Mouse (Mus musculus) forebrain, postnatal 0 days (tissue): Measurements from ENCODE around the gene Eif4g1. TPM values are rescaled to one million over a fixed set of nuclear protein-coding genes. Genes with fewer than 3 reads are reported as not detected.

ENCODE experiments used
- ATAC-seq: fragments of 200-750 bp; cut with Nextera tagmentation; 2 replicates; pipeline ENCODE4 v1.8.0; 2017; ENCODE audit warnings: mild to moderate bottlenecking, moderate library complexity
- DNase-seq: peaks from one replicate; pipeline ENCODE4 v3.0.0-alpha.2; 2015
- H3K27ac ChIP-seq: fragments of 300-500 bp; sonication (generic); 2 replicates; pipeline ENCODE4 v1.5.1; 2014; ENCODE audit warnings: low read depth, mild to moderate bottlenecking, antibody characterized with exemption, low read length, moderate library complexity, mixed read lengths
- H3K27me3 ChIP-seq: fragments of 300-500 bp; sonication (generic); 2 replicates; pipeline ENCODE4 v1.6.1; 2014; ENCODE audit warnings: mild to moderate bottlenecking, low read length, mixed read lengths; ENCODE audit not compliant: insufficient read depth
- H3K36me3 ChIP-seq: fragments of 300-500 bp; sonication (generic); 2 replicates; pipeline ENCODE4 v1.6.1; 2014; ENCODE audit warnings: mild to moderate bottlenecking, moderate library complexity; ENCODE audit not compliant: insufficient read depth
- H3K4me1 ChIP-seq: fragments of 300-500 bp; sonication (generic); 2 replicates; pipeline ENCODE4 v1.6.1; 2014; ENCODE audit warnings: antibody characterized with exemption; ENCODE audit not compliant: insufficient read depth
- H3K4me2 ChIP-seq: fragments of 300-500 bp; sonication (generic); 2 replicates; pipeline ENCODE4 v1.6.1; 2014; ENCODE audit warnings: low read depth, mild to moderate bottlenecking, moderate library complexity
- H3K4me3 ChIP-seq: fragments of 300-500 bp; sonication (generic); 2 replicates; pipeline ENCODE4 v1.5.1; 2014; ENCODE audit warnings: low read depth, low read length, mixed read lengths
- H3K9ac ChIP-seq: fragments of 300-500 bp; sonication (generic); 2 replicates; pipeline ENCODE4 v1.6.1; 2014; ENCODE audit warnings: mild to moderate bottlenecking
- H3K9me3 ChIP-seq: fragments of 300-500 bp; sonication (generic); 2 replicates; pipeline ENCODE4 v1.6.1; 2016; ENCODE audit warnings: low read length
- CTCF ChIP-seq: sonication (generic); IDR thresholded peaks from 2 replicates; pipeline ENCODE4 v1.5.1; 2016; ENCODE audit warnings: antibody characterized with exemption, control low read depth, low read depth
- WGBS: fragments of 180-500 bp; shearing (Covaris S2); extraction: QIAGEN DNeasy Blood & Tissue Kit; methylation state at CpG from one replicate; pipeline ENCODE4 v1.1.7; 2014; 5-methylcytosine and 5-hydroxymethylcytosine counted together
- polyA plus RNA-seq: library from polyadenylated mRNA; unstranded; fragments of >200 nt; fragmentation: Nextera tagmentation; extraction: Ambion mirVana; gene quantifications from 2 replicates; pipeline ENCODE4 v1.2.1, GENCODE M21; 2015
- total RNA-seq: library from RNA; depleted of rRNA; stranded (reverse); fragments of >200 nt; gene quantifications from 2 replicates; pipeline ENCODE4 v1.2.3, GENCODE M21; 2014; rRNA removed

Eif4g1 gene
- total and polyA plus RNA-seq, 2 experiments from 2014 or later, result 111 to 282 TPM

GRCm38 (mm10) chr16:20733731-20734730 is 65.9 kb downstream of the Eif4g1 start, which contains the start of gene Thpo:
Thpo (minus strand) TSS chr16:20734511.
- Histone ChIP-seq H3K4me2 (peak within 1 kb of the TSS; percentile 85), H3K9ac (peak within 1 kb of the TSS; percentile 86), H3K4me3 (peak within 1 kb of the TSS; percentile 80), H3K27ac (no peak within 1 kb of the TSS), H3K9me3 (no peaks in the 10 kb centered on the region), H3K36me3 (0 out of 2 replicates have a peak, but pooled peaks cover 2% of the 10 kb centered on the region), H3K27me3 (peaks cover 10% of the 10 kb centered on the region), H3K4me1 (0 out of 2 replicates have a peak, but pooled peaks cover 4% of the 10 kb centered on the region)
- peak; percentile 30; the same call in 1 of the 2 replicates for TF ChIP-seq CTCF
- no peak for ATAC-seq
- peak; percentile 17 for DNase-seq
- 4% methylated on average over 45 of the region's 45 CpGs for WGBS

- Histone ChIP-seq H3K27ac (no peak overlapping the region), H3K4me3 (no peak overlapping the region), H3K4me2 (no peak overlapping the region), H3K36me3 (0 out of 2 replicates have a peak, but pooled peaks cover 4% of the 10 kb centered on the region), H3K9ac (no peak overlapping the region), H3K9me3 (no peaks in the 10 kb centered on the region), H3K4me1 (0 out of 2 replicates have a peak, but pooled peaks cover 4% of the 10 kb centered on the region), H3K27me3 (peaks cover 10% of the 10 kb centered on the region)
- ATAC-seq (no peak), DNase-seq (no peak)
- no peak for TF ChIP-seq CTCF
- 78% methylated on average over 5 of the region's 5 CpGs for WGBS
These were observed 67.5 kb downstream of the Eif4g1 start for GRCm38 (mm10) chr16:20735651-20736050.

GRCm38 (mm10) chr16:20736168-20736567 is 68.1 kb downstream of the Eif4g1 start:
- Histone ChIP-seq H3K27me3 (peaks cover 10% of the 10 kb centered on the region), H3K36me3 (peaks cover 4% of the 10 kb centered on the region; the same call in 1 of the 2 replicates), H3K9ac (no peak overlapping the region), H3K4me1 (0 out of 2 replicates have a peak, but pooled peaks cover 4% of the 10 kb centered on the region), H3K4me3 (no peak overlapping the region), H3K4me2 (no peak overlapping the region), H3K9me3 (no peaks in the 10 kb centered on the region), H3K27ac (no peak overlapping the region)
- DNase-seq, result no peak
- TF ChIP-seq CTCF, result no peak
- ATAC-seq, result no peak
- WGBS, result 86% methylated on average over 7 of the region's 7 CpGs

GRCm38 (mm10) chr16:20736823-20737222 is 68.7 kb downstream of the Eif4g1 start:
- Histone ChIP-seq H3K4me3 (no peak overlapping the region), H3K4me1 (0 out of 2 replicates have a peak, but pooled peaks cover 4% of the 10 kb centered on the region), H3K9me3 (no peaks in the 10 kb centered on the region), H3K36me3 (peaks cover 4% of the 10 kb centered on the region; the same call in 1 of the 2 replicates), H3K9ac (no peak overlapping the region), H3K27ac (no peak overlapping the region), H3K4me2 (no peak overlapping the region), H3K27me3 (peaks cover 10% of the 10 kb centered on the region)
- 91% methylated on average over 5 of the region's 5 CpGs for WGBS
- no peak for DNase-seq
- ATAC-seq, result no peak
- TF ChIP-seq CTCF, result no peak

- H3K27me3 ChIP-seq, result peaks cover 5% of the 10 kb centered on the region; the same call in 1 of the 2 replicates
- no peak overlapping the region for H3K4me3 ChIP-seq
- H3K9me3 ChIP-seq, result no peaks in the 10 kb centered on the region
- no peak for TF ChIP-seq CTCF
- H3K9ac ChIP-seq, result no peak overlapping the region
- H3K4me1 ChIP-seq, result no peaks in the 10 kb centered on the region
- no peak overlapping the region for H3K27ac ChIP-seq
- H3K4me2 ChIP-seq, result no peak overlapping the region
- WGBS, result 93% methylated on average over 9 of the region's 9 CpGs
- no peak for DNase-seq
- no peak for ATAC-seq
- H3K36me3 ChIP-seq, result peaks cover 4% of the 10 kb centered on the region; the same call in 1 of the 2 replicates
These were observed 71.7 kb downstream of the Eif4g1 start for GRCm38 (mm10) chr16:20739845-20740244.

Other genes with a start within 250 kb of the Eif4g1 start
- 74.3 and 79.8 TPM in 2 replicates for gene Abcc5, start 241.9 kb upstream of the Eif4g1 start, total RNA-seq
- gene Abcc5, start 241.9 kb upstream of the Eif4g1 start, polyA plus RNA-seq, result 58.7 and 71.6 TPM in 2 replicates
- gene Eif2b5, start 169.5 kb upstream of the Eif4g1 start, total RNA-seq, result 91.3 and 102 TPM in 2 replicates
- 70.8 and 77.6 TPM in 2 replicates for gene Eif2b5, start 169.5 kb upstream of the Eif4g1 start, polyA plus RNA-seq
- 21.1 and 28.6 TPM in 2 replicates for gene Dvl3, start 151.3 kb upstream of the Eif4g1 start, total RNA-seq
- 23.9 and 25.8 TPM in 2 replicates for gene Dvl3, start 151.3 kb upstream of the Eif4g1 start, polyA plus RNA-seq
- 958 and 994 TPM in 2 replicates for gene Ap2m1, start 132.8 kb upstream of the Eif4g1 start, total RNA-seq
- 1,434 and 1,486 TPM in 2 replicates for gene Ap2m1, start 132.8 kb upstream of the Eif4g1 start, polyA plus RNA-seq
- 71.7 and 72.7 TPM in 2 replicates for gene Abcf3, start 119.7 kb upstream of the Eif4g1 start, total RNA-seq
- gene Abcf3, start 119.7 kb upstream of the Eif4g1 start, polyA plus RNA-seq, result 58.0 and 60.3 TPM in 2 replicates
- gene Vwa5b2, start 78.8 kb upstream of the Eif4g1 start, total RNA-seq, result 20.3 and 20.9 TPM in 2 replicates
- 5.9 and 8.7 TPM in 2 replicates for gene Vwa5b2, start 78.8 kb upstream of the Eif4g1 start, polyA plus RNA-seq
- 3.7 and 6.5 TPM in 2 replicates for gene Eef1akmt4, start 56.7 kb upstream of the Eif4g1 start, total RNA-seq
- gene Eef1akmt4, start 56.7 kb upstream of the Eif4g1 start, polyA plus RNA-seq, result 6.0 and 6.2 TPM in 2 replicates
- gene Gm49333, start 56.7 kb upstream of the Eif4g1 start, total RNA-seq, result not detected in 2 replicates
- not detected in 2 replicates for gene Gm49333, start 56.7 kb upstream of the Eif4g1 start, polyA plus RNA-seq
- gene Alg3, start 56.6 kb upstream of the Eif4g1 start, total RNA-seq, result 11.1 and 19.0 TPM in 2 replicates
- gene Alg3, start 56.6 kb upstream of the Eif4g1 start, polyA plus RNA-seq, result 29.2 and 30.3 TPM in 2 replicates
- 44.1 and 51.0 TPM in 2 replicates for gene Camk2n2, start 47.0 kb upstream of the Eif4g1 start, total RNA-seq
- gene Camk2n2, start 47.0 kb upstream of the Eif4g1 start, polyA plus RNA-seq, result 45.3 and 57.0 TPM in 2 replicates
- 17.8 and 22.4 TPM in 2 replicates for gene Ece2, start 38.5 kb upstream of the Eif4g1 start, total RNA-seq
- gene Ece2, start 38.5 kb upstream of the Eif4g1 start, polyA plus RNA-seq, result 6.1 and 8.7 TPM in 2 replicates
- gene Psmd2, start 16.7 kb upstream of the Eif4g1 start, total RNA-seq, result 237 and 242 TPM in 2 replicates
- gene Psmd2, start 16.7 kb upstream of the Eif4g1 start, polyA plus RNA-seq, result 287 and 331 TPM in 2 replicates
- gene Fam131a, start 24.9 kb downstream of the Eif4g1 start, total RNA-seq, result 169 and 200 TPM in 2 replicates
- 81.6 and 89.9 TPM in 2 replicates for gene Fam131a, start 24.9 kb downstream of the Eif4g1 start, polyA plus RNA-seq
- gene Polr2h, start 49.4 kb downstream of the Eif4g1 start, total RNA-seq, result 43.7 and 55.3 TPM in 2 replicates
- 87.4 and 103 TPM in 2 replicates for gene Polr2h, start 49.4 kb downstream of the Eif4g1 start, polyA plus RNA-seq
- gene Clcn2, start 49.4 kb downstream of the Eif4g1 start, total RNA-seq, result 41.9 and 47.9 TPM in 2 replicates
- 10.7 and 14.1 TPM in 2 replicates for gene Clcn2, start 49.4 kb downstream of the Eif4g1 start, polyA plus RNA-seq
- 15.8 and 15.9 TPM in 2 replicates for gene Chrd, start 64.8 kb downstream of the Eif4g1 start, total RNA-seq
- 3.4 and 3.6 TPM in 2 replicates for gene Chrd, start 64.8 kb downstream of the Eif4g1 start, polyA plus RNA-seq
- 0.69 and 1.0 TPM in 2 replicates for gene Thpo, start 66.2 kb downstream of the Eif4g1 start, total RNA-seq
- 0.51 and 0.52 TPM in 2 replicates for gene Thpo, start 66.2 kb downstream of the Eif4g1 start, polyA plus RNA-seq